8 mouse cellular contexts compared by ENCODE assay signal in the genomic region with DNA sequence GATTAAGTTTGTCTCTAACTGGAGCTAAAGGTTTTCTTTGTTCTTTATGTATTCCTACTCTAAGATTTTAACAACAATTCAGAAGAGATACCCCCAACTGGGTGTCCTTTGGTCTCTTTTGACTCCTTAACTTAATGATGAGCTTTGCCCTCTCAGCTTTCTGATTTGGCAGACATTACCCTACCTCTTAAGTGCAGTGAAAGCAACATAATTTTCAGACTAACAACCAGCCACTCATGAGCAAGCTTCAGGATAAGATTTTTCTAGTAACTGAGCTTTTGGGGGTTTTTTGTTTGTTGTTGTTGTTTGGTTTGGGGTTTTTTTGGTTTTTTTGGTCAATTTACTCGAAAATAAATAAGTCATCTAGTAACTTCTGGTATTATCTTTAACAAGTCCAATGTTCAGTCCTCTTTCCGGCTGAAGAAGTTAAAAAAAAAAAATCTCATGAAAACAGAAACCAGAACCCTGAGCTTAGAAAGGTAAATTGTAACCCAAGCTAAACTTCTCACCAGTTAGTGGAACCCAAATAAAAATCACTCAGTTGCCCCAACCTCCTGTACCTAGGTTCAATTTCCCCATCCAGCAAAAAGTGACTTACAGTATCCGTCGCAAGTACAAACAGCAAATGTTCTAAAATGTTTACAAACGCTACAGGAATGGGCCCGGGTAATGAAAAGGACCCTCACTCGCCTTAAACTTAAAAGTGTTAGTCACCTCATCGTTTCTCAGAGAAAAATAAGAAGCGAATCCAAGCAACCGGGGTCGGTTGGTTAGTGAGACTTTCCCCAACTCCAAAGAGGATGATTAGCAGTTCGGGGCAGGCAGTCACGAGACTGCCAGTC. TPM values are rescaled to one million over a fixed set of nuclear protein-coding genes. Genes with fewer than 3 reads are reported as not detected.
DNase-seq lines count a peak whose midpoint lies in the region; ATAC-seq lines count a peak whose summit lies in the region.

No protein-coding gene starts in this region.

- no peaks in the 10 kb centered on the region for H3K36me3 ChIP-seq in neural tube, embryonic 11.5 days (ENCODE audit: control insufficient read depth, insufficient read depth, low read length)
- H3K36me3 ChIP-seq in forebrain, embryonic 12.5 days (replicated peaks) = no peaks in the 10 kb centered on the region
- no peaks in the 10 kb centered on the region for H3K36me3 ChIP-seq in limb, embryonic 13.5 days
- H3K36me3 ChIP-seq in stomach, embryonic 15.5 days = no peaks in the 10 kb centered on the region

- peak overlapping the region; percentile 92 for H3K9ac ChIP-seq in neural tube, embryonic 11.5 days (ENCODE audit: low read length)
- H3K9ac ChIP-seq in forebrain, embryonic 12.5 days = peak overlapping the region; percentile 92
- peak overlapping the region; percentile 97 for H3K9ac ChIP-seq in limb, embryonic 13.5 days
- H3K9ac ChIP-seq in stomach, embryonic 15.5 days = peak overlapping the region; percentile 90

- no peak for ATAC-seq in neural tube, embryonic 11.5 days (ENCODE audit: insufficient read depth, low FRiP score, low TSS enrichment)
- ATAC-seq in forebrain, embryonic 12.5 days (ENCODE audit: low FRiP score) = no peak
- no peak for ATAC-seq in limb, embryonic 13.5 days (ENCODE audit: low FRiP score, low read depth)
- ATAC-seq in stomach, embryonic 15.5 days (ENCODE audit: insufficient read depth, low FRiP score, low read depth) = no peak

- H3K4me1 ChIP-seq in neural tube, embryonic 11.5 days (ENCODE audit: control insufficient read depth, insufficient read depth, low read length) = peaks cover 12% of the 10 kb centered on the region
- peaks cover 27% of the 10 kb centered on the region for H3K4me1 ChIP-seq in forebrain, embryonic 12.5 days
- peaks cover 30% of the 10 kb centered on the region for H3K4me1 ChIP-seq in limb, embryonic 13.5 days
- H3K4me1 ChIP-seq in stomach, embryonic 15.5 days = peaks cover 10% of the 10 kb centered on the region

- H3K27me3 ChIP-seq in neural tube, embryonic 11.5 days (ENCODE audit: control insufficient read depth, insufficient read depth, low read length) = no peaks in the 10 kb centered on the region
- H3K27me3 ChIP-seq in forebrain, embryonic 12.5 days = peaks cover 10% of the 10 kb centered on the region
- peaks cover 10% of the 10 kb centered on the region for H3K27me3 ChIP-seq in limb, embryonic 13.5 days
- no peaks in the 10 kb centered on the region for H3K27me3 ChIP-seq in stomach, embryonic 15.5 days (replicated peaks)

- 6% methylated on average over 13 of the region's 13 CpGs for WGBS in neural tube, embryonic 11.5 days
- 4% methylated on average over 13 of the region's 13 CpGs for WGBS in forebrain, embryonic 12.5 days
- 2% methylated on average over 13 of the region's 13 CpGs for WGBS in limb, embryonic 13.5 days
- 2% methylated on average over 13 of the region's 13 CpGs for WGBS in stomach, embryonic 15.5 days

- DNase-seq in neural tube, embryonic 11.5 days (ENCODE audit: low spot score) = no peak
- DNase-seq in neural tube, embryonic 10.5 days (ENCODE audit: extremely low spot score, low spot score) = no peak
- no peak for DNase-seq in ovary, postnatal 14 days (ENCODE audit: low spot score)
- DNase-seq in layer of hippocampus, postnatal 10 days (ENCODE audit: low spot score in 2 of 2) = no peak
- no peak for DNase-seq in adrenal gland, adult (ENCODE audit: inconsistent age in 2 of 2, low spot score in 1 of 2)

- no peaks in the 10 kb centered on the region for H3K9me3 ChIP-seq in neural tube, embryonic 11.5 days (ENCODE audit: control insufficient read depth, low read length)
- H3K9me3 ChIP-seq in forebrain, embryonic 12.5 days = no peaks in the 10 kb centered on the region
- H3K9me3 ChIP-seq in limb, embryonic 13.5 days = no peaks in the 10 kb centered on the region
- H3K9me3 ChIP-seq in stomach, embryonic 15.5 days = no peaks in the 10 kb centered on the region

- H3K4me3 ChIP-seq in neural tube, embryonic 11.5 days (ENCODE audit: low read depth, low read length) = peak overlapping the region; percentile 92
- H3K4me3 ChIP-seq in forebrain, embryonic 12.5 days (replicated peaks) = peak overlapping the region; percentile 83
- peak overlapping the region; percentile 90 for H3K4me3 ChIP-seq in limb, embryonic 13.5 days
- peak overlapping the region; percentile 91 for H3K4me3 ChIP-seq in stomach, embryonic 15.5 days (replicated peaks)

- peak overlapping the region; percentile 93 for H3K27ac ChIP-seq in neural tube, embryonic 11.5 days (ENCODE audit: low read depth, low read length)
- peak overlapping the region; percentile 97 for H3K27ac ChIP-seq in forebrain, embryonic 12.5 days
- peak overlapping the region; percentile 98 for H3K27ac ChIP-seq in limb, embryonic 13.5 days
- H3K27ac ChIP-seq in stomach, embryonic 15.5 days = peak overlapping the region; percentile 100

- peak overlapping the region; percentile 80 for H3K4me2 ChIP-seq in neural tube, embryonic 11.5 days (ENCODE audit: low read depth)
- H3K4me2 ChIP-seq in forebrain, embryonic 12.5 days = peak overlapping the region; percentile 71
- peak overlapping the region; percentile 73 for H3K4me2 ChIP-seq in limb, embryonic 13.5 days (replicated peaks)
- peak overlapping the region; percentile 65 for H3K4me2 ChIP-seq in stomach, embryonic 15.5 days

RNA-seq across cellular contexts. Expression of gene Ndel1, which starts 19.8 kb away (rescaled TPM):
- 61.6 and 62.9 TPM in 2 replicates for polyA plus RNA-seq in neural tube, embryonic 11.5 days (2014; fragmentation: Nextera tagmentation; extraction: Ambion mirVana)
- 58.3 and 61.3 TPM in 2 replicates for polyA plus RNA-seq in forebrain, embryonic 12.5 days (2016; fragmentation: Nextera tagmentation; extraction: Ambion mirVana)
- polyA plus RNA-seq in limb, embryonic 13.5 days (2015; fragmentation: Nextera tagmentation; extraction: Ambion mirVana) = 98.8 and 102 TPM in 2 replicates
- polyA plus RNA-seq in stomach, embryonic 15.5 days (2015; fragmentation: Nextera tagmentation; extraction: Ambion mirVana) = 78.7 and 80.4 TPM in 2 replicates
- 10 to 100 TPM; 82.4 to 87.0 TPM for total RNA-seq in layer of hippocampus, postnatal 10 days (2021)

RNA-seq across cellular contexts. Expression of gene Rnf222, which starts 36.5 kb away (rescaled TPM):
- polyA plus RNA-seq in neural tube, embryonic 11.5 days (2014; fragmentation: Nextera tagmentation; extraction: Ambion mirVana) = 0.08 TPM in 1 of 2 replicates, not detected in the other
- 0.06 TPM in 1 of 2 replicates, not detected in the other for polyA plus RNA-seq in forebrain, embryonic 12.5 days (2016; fragmentation: Nextera tagmentation; extraction: Ambion mirVana)
- 0.15 and 0.23 TPM in 2 replicates for polyA plus RNA-seq in limb, embryonic 13.5 days (2015; fragmentation: Nextera tagmentation; extraction: Ambion mirVana)
- polyA plus RNA-seq in stomach, embryonic 15.5 days (2015; fragmentation: Nextera tagmentation; extraction: Ambion mirVana) = 0.22 and 0.64 TPM in 2 replicates
- not detected for total RNA-seq in layer of hippocampus, postnatal 10 days (2021)

RNA-seq across cellular contexts. Expression of gene Rpl26, which starts 49.5 kb away (rescaled TPM):
- 822 and 906 TPM in 2 replicates for polyA plus RNA-seq in neural tube, embryonic 11.5 days (2014; fragmentation: Nextera tagmentation; extraction: Ambion mirVana)
- 781 and 837 TPM in 2 replicates for polyA plus RNA-seq in forebrain, embryonic 12.5 days (2016; fragmentation: Nextera tagmentation; extraction: Ambion mirVana)
- polyA plus RNA-seq in limb, embryonic 13.5 days (2015; fragmentation: Nextera tagmentation; extraction: Ambion mirVana) = 996 and 1,041 TPM in 2 replicates
- polyA plus RNA-seq in stomach, embryonic 15.5 days (2015; fragmentation: Nextera tagmentation; extraction: Ambion mirVana) = 1,013 and 1,066 TPM in 2 replicates
- total RNA-seq in layer of hippocampus, postnatal 10 days (2021) = 100 to 1,000 TPM; 734 to 739 TPM
